Mouse (Mus musculus): ENCODE results near the gene Urad. TPM values are rescaled to one million over a fixed set of nuclear protein-coding genes. Genes with fewer than 3 reads are reported as not detected.

Gene Urad
- polyA plus RNA-seq, 1 experiment from 2014 or later: 2.6 TPM

DNA sequence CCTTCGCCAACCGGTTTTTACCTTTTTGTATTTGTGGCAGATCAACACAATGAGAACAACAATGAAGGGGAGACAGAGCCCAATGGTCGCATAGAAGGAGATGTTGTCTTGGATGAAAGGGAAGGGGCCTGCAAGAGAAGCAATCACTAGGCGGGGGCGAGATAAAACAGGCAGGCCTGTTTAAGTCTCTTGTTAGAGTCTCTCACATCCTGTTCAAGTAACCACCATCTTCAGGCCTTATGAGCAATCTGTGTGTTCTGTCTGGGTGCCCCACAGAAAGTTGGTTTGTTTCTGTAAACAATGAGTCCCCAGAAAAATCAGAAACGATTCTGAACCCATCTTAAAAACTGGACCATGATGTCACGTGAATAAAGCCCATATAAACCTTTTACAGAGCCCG, 32.7 kb upstream of the Urad start:
- Histone ChIP-seq H3K27ac (ENCODE audit: low read length) (no peak overlapping the region), H3K9ac (ENCODE audit: low read depth, low read length) (no peak overlapping the region), H3K36me3 (ENCODE audit: control insufficient read depth, insufficient read depth, low read length) (no peaks in the 10 kb centered on the region), H3K4me2 (ENCODE audit: low read depth, low read length) (no peak overlapping the region), H3K4me3 (ENCODE audit: low read length) (no peak overlapping the region), H3K27me3 (replicated peaks; ENCODE audit: control insufficient read depth, insufficient read depth, low read length) (no peaks in the 10 kb centered on the region), H3K4me1 (ENCODE audit: control insufficient read depth, insufficient read depth, low read length) (no peaks in the 10 kb centered on the region), H3K9me3 (ENCODE audit: control insufficient read depth, low read length) (no peaks in the 10 kb centered on the region)
- 76% methylated on average over 8 of the region's 8 CpGs for WGBS
- ATAC-seq: no peak

DNA sequence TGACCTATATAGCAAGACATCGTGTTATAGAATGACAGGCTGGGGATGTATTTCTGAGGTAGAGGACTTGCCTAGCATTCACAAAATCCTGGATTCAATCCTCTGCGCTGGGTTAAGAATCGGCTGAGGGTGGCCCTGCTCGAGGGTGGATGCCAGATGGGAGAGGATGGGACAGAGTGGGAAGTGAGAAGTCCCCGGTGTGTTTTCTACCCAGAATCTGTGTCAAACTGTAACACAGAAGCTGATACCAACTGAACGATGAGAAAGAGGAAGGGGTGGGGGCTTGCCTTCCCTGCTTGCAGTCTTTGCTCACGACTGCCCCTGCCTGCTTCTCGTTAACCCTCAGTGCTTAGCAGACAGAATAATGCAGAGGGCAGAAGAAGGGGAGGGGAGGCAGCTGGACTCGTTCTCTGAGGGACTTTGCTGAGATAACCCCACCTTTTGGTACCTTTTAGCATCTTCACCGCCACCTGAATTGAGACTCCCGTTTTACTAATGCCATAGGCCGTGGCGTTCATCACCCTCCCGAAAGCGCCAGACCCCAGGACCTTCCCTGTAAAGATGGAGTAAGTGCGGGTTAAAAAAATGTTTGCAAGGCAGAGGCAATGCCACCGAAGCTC, 32.0 kb upstream of the Urad start:
- H3K9me3 ChIP-seq (ENCODE audit: control insufficient read depth, low read length): no peaks in the 10 kb centered on the region
- H3K36me3 ChIP-seq (ENCODE audit: control insufficient read depth, insufficient read depth, low read length): no peaks in the 10 kb centered on the region
- H3K9ac ChIP-seq (ENCODE audit: low read depth, low read length): no peak overlapping the region
- no peak overlapping the region for H3K4me3 ChIP-seq (ENCODE audit: low read length)
- H3K4me2 ChIP-seq (ENCODE audit: low read depth, low read length): no peak overlapping the region
- WGBS: 63% methylated on average over 17 of the region's 17 CpGs
- H3K27ac ChIP-seq (ENCODE audit: low read length): no peak overlapping the region
- ATAC-seq: no peak
- no peaks in the 10 kb centered on the region for H3K27me3 ChIP-seq (replicated peaks; ENCODE audit: control insufficient read depth, insufficient read depth, low read length)
- H3K4me1 ChIP-seq (ENCODE audit: control insufficient read depth, insufficient read depth, low read length): no peaks in the 10 kb centered on the region

DNA sequence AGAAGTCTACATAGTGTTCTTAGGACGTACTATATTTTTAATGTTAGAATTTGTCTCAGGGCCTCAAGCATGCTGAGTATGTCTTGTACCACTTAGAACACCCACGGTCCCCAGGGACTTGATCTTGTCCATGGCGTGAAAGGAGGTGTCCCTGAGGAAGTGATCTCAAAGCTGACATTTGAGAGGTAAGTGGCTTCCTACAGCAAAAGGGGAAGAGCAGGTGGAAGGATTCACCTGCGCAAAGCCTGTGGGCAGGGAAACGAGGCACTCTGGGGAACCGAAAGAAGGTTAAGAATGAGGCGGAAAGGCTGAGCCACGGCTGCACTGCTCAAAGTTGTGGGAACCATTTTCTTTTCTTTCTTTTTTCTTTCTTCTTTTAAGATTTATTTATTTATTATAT, 29.7 kb upstream of the Urad start:
- Histone ChIP-seq H3K4me3 (ENCODE audit: low read length) (no peak overlapping the region), H3K9ac (ENCODE audit: low read depth, low read length) (no peak overlapping the region), H3K4me2 (ENCODE audit: low read depth, low read length) (no peak overlapping the region), H3K9me3 (ENCODE audit: control insufficient read depth, low read length) (no peaks in the 10 kb centered on the region), H3K4me1 (ENCODE audit: control insufficient read depth, insufficient read depth, low read length) (no peaks in the 10 kb centered on the region), H3K36me3 (ENCODE audit: control insufficient read depth, insufficient read depth, low read length) (no peaks in the 10 kb centered on the region), H3K27ac (ENCODE audit: low read length) (no peak overlapping the region), H3K27me3 (replicated peaks; ENCODE audit: control insufficient read depth, insufficient read depth, low read length) (no peaks in the 10 kb centered on the region)
- WGBS: 91% methylated on average over 8 of the region's 8 CpGs
- no peak for ATAC-seq

DNA sequence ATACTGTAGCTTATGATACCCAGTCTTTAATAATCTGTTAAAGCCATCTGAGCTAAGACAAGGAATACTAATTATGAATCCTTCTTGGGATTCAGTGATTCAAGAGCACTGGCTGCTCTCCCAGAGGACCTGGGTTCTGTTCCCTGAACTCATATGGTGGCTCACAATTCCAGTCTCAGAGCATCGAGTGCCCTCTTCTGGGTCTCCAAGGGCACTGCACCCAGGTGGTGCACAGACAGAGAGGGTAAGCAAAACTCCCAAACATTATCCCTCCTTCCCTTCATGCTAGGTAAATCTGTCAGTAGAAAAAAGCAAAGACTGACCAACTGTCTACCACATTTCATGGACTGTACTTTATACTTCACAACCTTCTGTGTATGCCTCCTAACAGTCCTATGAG, 23.7 kb upstream of the Urad start:
- no peak overlapping the region for H3K4me2 ChIP-seq (ENCODE audit: low read depth, low read length)
- WGBS: 82% methylated on average over 1 of the region's 1 CpGs
- no peak for ATAC-seq
- no peaks in the 10 kb centered on the region for H3K4me1 ChIP-seq (ENCODE audit: control insufficient read depth, insufficient read depth, low read length)
- H3K27ac ChIP-seq (ENCODE audit: low read length): no peak overlapping the region
- no peaks in the 10 kb centered on the region for H3K36me3 ChIP-seq (ENCODE audit: control insufficient read depth, insufficient read depth, low read length)
- H3K9ac ChIP-seq (ENCODE audit: low read depth, low read length): no peak overlapping the region
- H3K4me3 ChIP-seq (ENCODE audit: low read length): no peak overlapping the region
- no peaks in the 10 kb centered on the region for H3K27me3 ChIP-seq (replicated peaks; ENCODE audit: control insufficient read depth, insufficient read depth, low read length)
- H3K9me3 ChIP-seq (ENCODE audit: control insufficient read depth, low read length): no peaks in the 10 kb centered on the region

DNA sequence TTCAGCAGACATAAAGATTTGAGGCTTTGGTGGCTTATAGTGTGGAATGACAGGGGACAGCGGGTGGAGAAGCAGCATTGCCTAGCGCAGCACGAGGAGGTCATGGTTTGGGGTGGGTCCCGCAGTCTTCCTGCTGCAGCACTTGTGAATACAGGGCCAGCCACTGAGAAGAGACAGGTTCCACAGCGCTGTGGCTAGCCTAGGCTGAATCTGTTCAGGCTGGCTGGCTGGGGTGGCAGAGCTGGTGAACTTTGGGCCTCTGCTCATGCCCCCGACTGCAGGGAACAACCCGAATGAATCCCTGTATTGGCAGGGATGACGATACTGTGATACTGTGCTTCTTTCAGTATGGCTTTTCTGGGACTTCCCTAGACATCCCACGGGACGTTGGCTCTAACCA, 21.7 kb upstream of the Urad start:
- H3K4me3 ChIP-seq (ENCODE audit: low read length): no peak overlapping the region
- no peaks in the 10 kb centered on the region for H3K27me3 ChIP-seq (replicated peaks; ENCODE audit: control insufficient read depth, insufficient read depth, low read length)
- no peaks in the 10 kb centered on the region for H3K9me3 ChIP-seq (ENCODE audit: control insufficient read depth, low read length)
- no peak overlapping the region for H3K27ac ChIP-seq (ENCODE audit: low read length)
- no peaks in the 10 kb centered on the region for H3K4me1 ChIP-seq (ENCODE audit: control insufficient read depth, insufficient read depth, low read length)
- H3K4me2 ChIP-seq (ENCODE audit: low read depth, low read length): no peak overlapping the region
- 86% methylated on average over 10 of the region's 10 CpGs for WGBS
- H3K9ac ChIP-seq (ENCODE audit: low read depth, low read length): no peak overlapping the region
- ATAC-seq: no peak
- no peaks in the 10 kb centered on the region for H3K36me3 ChIP-seq (ENCODE audit: control insufficient read depth, insufficient read depth, low read length)

DNA sequence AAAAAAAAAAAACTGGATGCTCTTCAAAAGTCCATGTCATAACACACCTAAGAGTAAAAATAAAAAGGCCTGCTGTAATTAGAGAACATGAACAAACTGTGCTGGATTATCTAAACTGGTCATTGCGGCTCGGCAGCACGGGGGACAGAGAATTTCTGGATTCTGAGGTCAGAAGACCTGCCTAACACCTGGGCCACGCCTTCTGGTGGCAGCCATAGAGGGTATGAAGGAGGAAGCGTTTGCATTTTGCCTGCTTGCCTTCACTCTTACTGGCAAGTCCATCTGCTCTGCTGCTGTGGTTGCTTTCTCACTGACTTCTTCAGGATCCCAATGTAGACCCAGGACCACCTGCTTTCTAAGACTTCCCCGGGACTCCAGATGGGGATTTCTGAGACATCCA, 20.7 kb upstream of the Urad start:
- no peaks in the 10 kb centered on the region for H3K27me3 ChIP-seq (replicated peaks; ENCODE audit: control insufficient read depth, insufficient read depth, low read length)
- 85% methylated on average over 6 of the region's 6 CpGs for WGBS
- no peaks in the 10 kb centered on the region for H3K36me3 ChIP-seq (ENCODE audit: control insufficient read depth, insufficient read depth, low read length)
- H3K9me3 ChIP-seq (ENCODE audit: control insufficient read depth, low read length): no peaks in the 10 kb centered on the region
- no peak for ATAC-seq
- no peak overlapping the region for H3K4me3 ChIP-seq (ENCODE audit: low read length)
- H3K9ac ChIP-seq (ENCODE audit: low read depth, low read length): no peak overlapping the region
- H3K4me1 ChIP-seq (ENCODE audit: control insufficient read depth, insufficient read depth, low read length): no peaks in the 10 kb centered on the region
- no peak overlapping the region for H3K4me2 ChIP-seq (ENCODE audit: low read depth, low read length)
- H3K27ac ChIP-seq (ENCODE audit: low read length): no peak overlapping the region

DNA sequence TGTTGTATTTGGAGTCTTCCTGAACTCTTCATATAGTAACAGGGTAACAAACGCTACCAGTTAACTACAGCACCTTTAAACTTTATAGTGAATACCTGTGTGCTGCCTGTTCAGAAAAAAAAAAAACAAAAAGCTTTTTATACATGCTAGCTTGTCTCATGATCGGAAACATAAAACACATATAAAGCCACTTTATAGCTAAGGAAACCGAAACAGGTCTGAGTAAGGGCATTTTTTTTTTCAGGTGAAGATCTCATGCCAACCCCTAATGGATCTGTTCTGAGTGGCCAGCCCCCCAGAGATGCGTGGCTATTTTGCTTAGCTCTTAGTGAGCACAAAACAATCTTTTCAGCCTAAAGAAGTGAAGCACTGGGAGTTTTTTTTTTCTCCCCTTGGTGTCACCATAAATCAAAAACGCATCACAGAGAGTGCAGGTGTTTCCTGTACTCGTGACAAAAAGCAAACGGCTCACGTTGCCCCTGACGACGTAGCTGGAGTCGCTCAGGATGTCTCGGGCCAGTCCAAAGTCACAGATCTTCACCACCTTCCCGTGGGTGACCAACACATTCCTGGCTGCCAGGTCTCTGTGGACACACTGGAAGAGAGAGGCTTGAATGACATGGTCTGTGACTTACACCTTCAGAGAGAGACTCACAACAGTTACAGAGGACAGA, 18.6 kb upstream of the Urad start:
- no peaks in the 10 kb centered on the region for H3K4me1 ChIP-seq (ENCODE audit: control insufficient read depth, insufficient read depth, low read length)
- H3K9me3 ChIP-seq (ENCODE audit: control insufficient read depth, low read length): no peaks in the 10 kb centered on the region
- H3K4me3 ChIP-seq (ENCODE audit: low read length): no peak overlapping the region
- H3K9ac ChIP-seq (ENCODE audit: low read depth, low read length): no peak overlapping the region
- 32% methylated on average over 13 of the region's 13 CpGs for WGBS
- no peak overlapping the region for H3K4me2 ChIP-seq (ENCODE audit: low read depth, low read length)
- no peaks in the 10 kb centered on the region for H3K27me3 ChIP-seq (replicated peaks; ENCODE audit: control insufficient read depth, insufficient read depth, low read length)
- no peak overlapping the region for H3K27ac ChIP-seq (ENCODE audit: low read length)
- H3K36me3 ChIP-seq (ENCODE audit: control insufficient read depth, insufficient read depth, low read length): no peaks in the 10 kb centered on the region
- no peak for ATAC-seq

DNA sequence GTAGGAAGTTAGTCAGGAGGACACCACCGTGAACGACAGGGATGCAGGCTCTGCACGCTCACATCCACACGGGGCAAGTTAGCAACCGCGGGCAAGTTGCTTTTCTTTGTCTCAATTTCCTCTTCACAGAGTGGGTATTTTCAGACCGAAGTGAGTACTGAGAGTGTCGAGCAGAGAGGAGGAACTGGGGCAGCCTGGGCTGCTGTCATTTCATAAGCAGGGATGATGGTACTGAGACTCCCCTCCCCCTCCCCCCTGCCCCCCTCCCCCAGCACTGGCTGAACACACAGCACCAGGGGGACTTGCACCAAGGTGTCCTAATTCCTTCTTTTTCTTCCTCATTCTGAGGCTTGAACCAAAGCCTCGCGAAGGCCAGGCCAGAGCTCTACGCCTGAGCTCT, 17.3 kb upstream of the Urad start:
- Histone ChIP-seq H3K36me3 (ENCODE audit: control insufficient read depth, insufficient read depth, low read length) (no peaks in the 10 kb centered on the region), H3K27me3 (replicated peaks; ENCODE audit: control insufficient read depth, insufficient read depth, low read length) (no peaks in the 10 kb centered on the region), H3K9ac (ENCODE audit: low read depth, low read length) (no peak overlapping the region), H3K27ac (ENCODE audit: low read length) (no peak overlapping the region), H3K4me1 (ENCODE audit: control insufficient read depth, insufficient read depth, low read length) (no peaks in the 10 kb centered on the region), H3K4me3 (ENCODE audit: low read length) (no peak overlapping the region), H3K9me3 (ENCODE audit: control insufficient read depth, low read length) (no peaks in the 10 kb centered on the region), H3K4me2 (ENCODE audit: low read depth, low read length) (no peak overlapping the region)
- ATAC-seq: no peak
- WGBS: 80% methylated on average over 11 of the region's 11 CpGs

DNA sequence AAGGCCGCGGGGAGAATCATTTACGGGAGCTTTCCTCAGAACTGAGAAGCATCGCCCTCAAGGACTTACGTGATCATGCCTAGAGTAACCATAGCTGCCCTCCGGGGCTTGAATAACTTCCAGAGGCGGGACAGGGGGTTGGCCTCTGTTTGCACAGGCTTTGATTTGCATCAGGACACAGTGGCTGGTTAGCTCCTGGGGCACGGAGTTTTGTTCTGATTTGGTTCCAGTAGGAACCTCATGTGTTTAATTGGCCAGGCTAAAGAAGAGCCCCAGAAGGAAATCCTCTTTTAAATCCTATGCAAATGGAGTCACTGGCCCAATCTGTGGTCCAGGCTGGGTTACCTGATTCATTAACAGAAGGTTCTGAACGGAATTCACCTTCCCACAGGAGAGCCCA, 16.7 kb upstream of the Urad start:
- no peak for ATAC-seq
- Histone ChIP-seq H3K4me2 (ENCODE audit: low read depth, low read length) (no peak overlapping the region), H3K9ac (ENCODE audit: low read depth, low read length) (no peak overlapping the region)

DNA sequence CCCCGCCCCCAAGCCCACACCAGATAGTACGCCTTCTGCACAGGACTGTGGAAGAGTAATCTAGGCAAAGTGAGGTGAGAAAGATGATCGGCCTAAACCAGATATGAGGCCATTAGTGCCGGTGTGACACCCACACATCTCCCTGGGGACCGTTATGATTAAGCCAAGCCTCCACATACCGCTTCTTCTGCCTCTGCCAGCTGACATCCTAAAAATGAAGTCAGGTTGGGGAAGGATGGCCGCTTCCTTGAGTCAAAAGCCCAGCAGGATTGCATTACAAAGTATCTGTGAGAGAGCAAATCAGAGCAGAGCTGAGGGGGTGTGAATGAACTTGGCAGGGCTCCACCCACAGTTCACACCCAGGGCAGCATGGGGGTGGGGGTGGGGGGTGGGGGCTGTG, 10.5 kb upstream of the Urad start:
- Histone ChIP-seq H3K27me3 (replicated peaks; ENCODE audit: control insufficient read depth, insufficient read depth, low read length) (no peaks in the 10 kb centered on the region), H3K36me3 (ENCODE audit: control insufficient read depth, insufficient read depth, low read length) (no peaks in the 10 kb centered on the region), H3K4me3 (ENCODE audit: low read length) (no peak overlapping the region), H3K27ac (ENCODE audit: low read length) (no peak overlapping the region), H3K4me2 (ENCODE audit: low read depth, low read length) (no peak overlapping the region), H3K9me3 (ENCODE audit: control insufficient read depth, low read length) (no peaks in the 10 kb centered on the region), H3K9ac (ENCODE audit: low read depth, low read length) (no peak overlapping the region), H3K4me1 (ENCODE audit: control insufficient read depth, insufficient read depth, low read length) (no peaks in the 10 kb centered on the region)
- WGBS: 31% methylated on average over 7 of the region's 7 CpGs
- no peak for ATAC-seq

More for the DNA sequence above, 16.7 kb upstream of the Urad start:
- no peaks in the 10 kb centered on the region for H3K9me3 ChIP-seq (ENCODE audit: control insufficient read depth, low read length)
- 47% methylated on average over 9 of the region's 9 CpGs for whole genome bisulfite sequencing
- H3K27me3 ChIP-seq (replicated peaks; ENCODE audit: control insufficient read depth, insufficient read depth, low read length): no peaks in the 10 kb centered on the region
- H3K36me3 ChIP-seq (ENCODE audit: control insufficient read depth, insufficient read depth, low read length): no peaks in the 10 kb centered on the region
- no peaks in the 10 kb centered on the region for H3K4me1 ChIP-seq (ENCODE audit: control insufficient read depth, insufficient read depth, low read length)
- H3K27ac ChIP-seq (ENCODE audit: low read length): no peak overlapping the region
- H3K4me3 ChIP-seq (ENCODE audit: low read length): no peak overlapping the region

Measured in intestine, embryonic 16.5 days (tissue).